In genomic region chr10:61695703-61696559, GRCm38 (mm10) we compare ENCODE assay signal across 1 mouse cellular context.
TF ChIP-seq lines count a peak whose summit lies in the region.

No protein-coding gene starts in this region.

TF ChIP-seq in ES-E14, 5 proteins besides CTCF, POLR2A, EP300 and RAD21:
- no peak for TF ChIP-seq ZNF384 (IDR thresholded peaks at IDR 0.05; ENCODE audit: low read depth, low read length)
- TF ChIP-seq ZC3H11A (IDR thresholded peaks at IDR 0.05; ENCODE audit: borderline replicate concordance, low read depth, low read length), result no peak
- TF ChIP-seq CHD2 (IDR thresholded peaks at IDR 0.05; ENCODE audit: low read depth, low read length), result no peak
- TF ChIP-seq HCFC1 (IDR thresholded peaks at IDR 0.05; ENCODE audit: borderline replicate concordance, insufficient read depth, low read length), result no peak
- no peak for TF ChIP-seq MAFK (IDR thresholded peaks at IDR 0.05; ENCODE audit: insufficient read depth, low read depth, low read length)
